Mouse (Mus musculus): Measurements from ENCODE around the gene Fancl. TPM values are rescaled to one million over a fixed set of nuclear protein-coding genes. Genes with fewer than 3 reads are reported as not detected.

Fancl gene
- polyA plus RNA-seq, 1 experiment: 7.8 TPM

DNA sequence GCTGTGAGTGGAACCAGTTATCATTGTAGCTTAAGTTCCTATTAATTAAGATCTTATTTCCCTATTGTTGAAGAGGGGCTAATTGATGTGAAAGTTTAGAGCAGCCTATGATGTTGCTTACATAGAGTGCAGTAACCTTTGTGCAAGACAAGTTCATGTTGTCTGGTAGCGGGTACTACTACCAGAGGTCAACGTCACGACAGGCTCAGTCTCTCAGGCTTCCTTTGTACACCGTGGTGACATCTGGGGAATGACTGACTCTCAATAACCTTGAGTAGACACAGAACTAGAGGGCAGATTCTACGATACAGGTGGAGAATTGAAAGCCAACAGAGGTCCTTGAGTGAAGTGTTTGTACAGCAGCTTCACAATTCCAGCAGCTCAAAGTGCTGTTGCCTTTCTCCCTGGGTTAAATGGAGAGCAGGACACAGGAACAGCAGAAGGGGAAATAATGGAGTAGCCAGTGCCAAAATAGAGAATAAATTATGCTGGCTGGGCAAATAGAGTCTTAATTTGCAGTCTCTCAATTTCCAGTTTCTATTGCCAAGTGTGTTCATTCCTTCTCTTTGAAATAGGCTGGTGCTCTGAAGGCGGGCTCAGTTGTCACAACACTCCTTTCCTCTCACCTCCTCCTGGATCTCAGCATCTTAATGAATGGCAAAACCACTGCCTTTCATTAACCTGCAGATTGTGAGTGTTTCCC lies 91.3 kb downstream of the Fancl start:
- Histone ChIP-seq H3K4me3 (ENCODE audit: insufficient read depth, low read length) (no peak overlapping the region), H3K27ac (ENCODE audit: insufficient read depth, low read length) (no peak overlapping the region), H3K4me1 (ENCODE audit: control insufficient read depth, insufficient read depth, low read length) (no peaks in the 10 kb centered on the region)
- no peak for TF ChIP-seq CTCF (IDR thresholded peaks at IDR 0.05; ENCODE audit: extremely low read depth, insufficient read depth, low read length)
- TF ChIP-seq POLR2A (IDR thresholded peaks at IDR 0.05; ENCODE audit: extremely low read depth, insufficient read depth, low read length): no peak

DNA sequence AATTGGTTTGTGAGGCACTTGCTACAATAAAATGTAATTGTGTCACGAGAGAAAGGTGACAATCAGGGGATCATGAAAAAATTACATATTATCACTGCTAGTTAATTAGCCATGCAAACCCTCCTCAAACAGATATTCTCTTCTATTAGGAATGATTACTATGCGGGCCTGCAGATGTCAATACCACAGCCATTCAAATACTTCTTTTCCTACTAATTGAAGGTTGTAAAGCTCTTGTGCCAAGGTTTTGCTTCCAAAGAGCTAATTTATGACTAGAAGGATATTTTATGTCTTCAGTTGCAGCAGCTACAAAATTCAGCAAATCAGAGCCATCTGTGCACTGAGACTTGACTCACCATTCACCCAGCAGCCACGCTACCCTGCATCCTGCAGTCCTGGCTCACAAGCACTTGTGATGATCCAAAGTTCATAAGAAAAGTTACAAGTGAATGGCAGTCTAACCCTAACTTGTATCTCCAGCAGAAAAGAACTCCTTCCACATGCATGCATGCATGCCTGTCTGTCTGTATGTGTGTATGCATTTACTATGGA lies 95.8 kb downstream of the Fancl start:
- no peak for TF ChIP-seq POLR2A (IDR thresholded peaks at IDR 0.05; ENCODE audit: extremely low read depth, insufficient read depth, low read length)
- TF ChIP-seq CTCF (IDR thresholded peaks at IDR 0.05; ENCODE audit: extremely low read depth, insufficient read depth, low read length): no peak
- Histone ChIP-seq H3K4me1 (ENCODE audit: control insufficient read depth, insufficient read depth, low read length) (no peaks in the 10 kb centered on the region), H3K27ac (ENCODE audit: insufficient read depth, low read length) (no peak overlapping the region), H3K4me3 (ENCODE audit: insufficient read depth, low read length) (no peak overlapping the region)

GRCm38 (mm10) chr11:26489761-26490466 lies 104.0 kb downstream of the Fancl start:
- Histone ChIP-seq H3K4me1 (ENCODE audit: control insufficient read depth, insufficient read depth, low read length) (no peaks in the 10 kb centered on the region), H3K27ac (ENCODE audit: insufficient read depth, low read length) (no peak overlapping the region), H3K4me3 (ENCODE audit: insufficient read depth, low read length) (no peak overlapping the region)
- peak; percentile 54 for TF ChIP-seq CTCF (IDR thresholded peaks at IDR 0.05; ENCODE audit: extremely low read depth, insufficient read depth, low read length)
- TF ChIP-seq POLR2A (IDR thresholded peaks at IDR 0.05; ENCODE audit: extremely low read depth, insufficient read depth, low read length): no peak

DNA sequence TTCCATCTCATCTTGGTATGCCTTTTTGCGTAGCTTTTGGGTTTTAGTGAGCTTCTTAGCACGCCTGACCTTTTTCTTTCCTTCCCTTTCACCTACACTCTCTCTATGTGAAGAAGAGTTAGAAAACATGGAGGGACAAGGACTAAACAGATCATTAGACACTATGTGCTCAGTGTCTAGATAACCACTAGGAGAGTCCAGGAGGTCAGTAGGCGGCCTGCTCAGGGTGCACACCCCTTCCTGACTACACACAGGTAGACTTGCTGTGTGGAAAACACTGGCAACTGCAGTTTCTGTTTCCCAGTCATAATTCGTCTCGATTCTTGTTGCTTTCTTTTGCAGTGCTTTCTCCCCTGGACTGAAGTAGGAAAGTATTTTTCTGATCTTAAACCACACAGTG lies 110.0 kb downstream of the Fancl start:
- Histone ChIP-seq H3K4me1 (ENCODE audit: control insufficient read depth, insufficient read depth, low read length) (no peaks in the 10 kb centered on the region), H3K27ac (ENCODE audit: insufficient read depth, low read length) (no peak overlapping the region), H3K4me3 (ENCODE audit: insufficient read depth, low read length) (no peak overlapping the region)
- TF ChIP-seq CTCF (IDR thresholded peaks at IDR 0.05; ENCODE audit: extremely low read depth, insufficient read depth, low read length) (no peak), POLR2A (IDR thresholded peaks at IDR 0.05; ENCODE audit: extremely low read depth, insufficient read depth, low read length) (no peak)

GRCm38 (mm10) chr11:26513683-26514082 lies 127.7 kb downstream of the Fancl start:
- TF ChIP-seq POLR2A (IDR thresholded peaks at IDR 0.05; ENCODE audit: extremely low read depth, insufficient read depth, low read length): no peak
- TF ChIP-seq CTCF (IDR thresholded peaks at IDR 0.05; ENCODE audit: extremely low read depth, insufficient read depth, low read length): peak; percentile 13; the same call in 1 of the 2 replicates
- Histone ChIP-seq H3K4me3 (ENCODE audit: insufficient read depth, low read length) (no peak overlapping the region), H3K27ac (ENCODE audit: insufficient read depth, low read length) (no peak overlapping the region), H3K4me1 (ENCODE audit: control insufficient read depth, insufficient read depth, low read length) (no peaks in the 10 kb centered on the region)

GRCm38 (mm10) chr11:26516086-26516485 lies 130.2 kb downstream of the Fancl start:
- no peak for TF ChIP-seq CTCF (IDR thresholded peaks at IDR 0.05; ENCODE audit: extremely low read depth, insufficient read depth, low read length)
- no peak for TF ChIP-seq POLR2A (IDR thresholded peaks at IDR 0.05; ENCODE audit: extremely low read depth, insufficient read depth, low read length)
- Histone ChIP-seq H3K4me3 (ENCODE audit: insufficient read depth, low read length) (no peak overlapping the region), H3K27ac (ENCODE audit: insufficient read depth, low read length) (no peak overlapping the region), H3K4me1 (ENCODE audit: control insufficient read depth, insufficient read depth, low read length) (no peaks in the 10 kb centered on the region)

DNA sequence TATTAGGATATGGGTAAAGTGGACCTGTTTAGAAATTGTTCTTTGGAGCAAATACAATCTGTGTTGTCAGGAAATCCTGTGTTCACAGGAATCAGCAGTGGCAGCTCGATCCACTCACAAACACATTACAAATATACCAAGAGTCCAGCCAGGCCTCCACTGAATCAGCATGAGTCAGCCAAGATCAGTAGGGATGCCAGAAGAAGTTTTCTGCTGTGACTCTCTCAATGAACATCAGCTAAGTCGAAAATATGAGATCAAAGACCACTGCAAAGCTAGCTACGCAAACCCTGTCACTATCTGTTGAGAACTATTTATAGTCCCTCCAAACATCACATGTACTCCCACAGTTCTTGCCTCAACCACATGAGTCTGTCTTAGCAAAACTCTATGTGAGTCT lies 133.1 kb downstream of the Fancl start:
- no peak for TF ChIP-seq POLR2A (IDR thresholded peaks at IDR 0.05; ENCODE audit: extremely low read depth, insufficient read depth, low read length)
- TF ChIP-seq CTCF (IDR thresholded peaks at IDR 0.05; ENCODE audit: extremely low read depth, insufficient read depth, low read length): no peak
- no peak overlapping the region for H3K4me3 ChIP-seq (ENCODE audit: insufficient read depth, low read length)
- H3K4me1 ChIP-seq (ENCODE audit: control insufficient read depth, insufficient read depth, low read length): no peaks in the 10 kb centered on the region
- H3K27ac ChIP-seq (ENCODE audit: insufficient read depth, low read length): no peak overlapping the region

Other genes starting within 250 kb of the Fancl start
- 8.8 and 12.5 TPM in 2 replicates for gene 5730522E02Rik, start 175.4 kb upstream of the Fancl start, polyA plus RNA-seq (2012; rRNA removed)
- gene Gm6899, start 207.1 kb downstream of the Fancl start, polyA plus RNA-seq (2012; rRNA removed): not detected in 2 replicates
- 2.6 and 2.7 TPM in 2 replicates for gene Vrk2, start 207.9 kb downstream of the Fancl start, polyA plus RNA-seq (2012; rRNA removed)

Measured in cortical plate, adult 2 months (tissue).